Mouse (Mus musculus): ENCODE measurements around the gene Rnf111. TPM values are rescaled to one million over a fixed set of nuclear protein-coding genes. Genes with fewer than 3 reads are reported as not detected.

Rnf111 gene
- polyA plus RNA-seq, 1 experiment from 2014 or later: 13.1 TPM

- Histone ChIP-seq H3K4me3 (ENCODE audit: low read depth, low read length) (no peak overlapping the region), H3K9ac (ENCODE audit: low read depth, low read length) (no peak overlapping the region), H3K27ac (ENCODE audit: low read depth, low read length) (no peak overlapping the region), H3K27me3 (replicated peaks; ENCODE audit: control insufficient read depth, insufficient read depth, low read length) (no peaks in the 10 kb centered on the region), H3K9me3 (ENCODE audit: control insufficient read depth) (no peaks in the 10 kb centered on the region), H3K4me1 (replicated peaks; ENCODE audit: control insufficient read depth, insufficient read depth, low read length) (no peaks in the 10 kb centered on the region), H3K36me3 (ENCODE audit: control insufficient read depth, insufficient read depth) (no peaks in the 10 kb centered on the region), H3K4me2 (replicated peaks; ENCODE audit: low read depth) (no peak overlapping the region)
- ATAC-seq: no peak
- TF ChIP-seq CTCF (IDR thresholded peaks at IDR 0.05; ENCODE audit: low read depth): no peak
- 60% methylated on average over 3 of the region's 3 CpGs for WGBS
These were observed 17.1 kb upstream of the Rnf111 start for GRCm38 (mm10) chr9:70520651-70521050.

GRCm38 (mm10) chr9:70511681-70512080, 8.2 kb upstream of the Rnf111 start:
- WGBS: 74% methylated on average over 7 of the region's 7 CpGs
- H3K4me1 ChIP-seq (replicated peaks; ENCODE audit: control insufficient read depth, insufficient read depth, low read length): peaks cover 3% of the 10 kb centered on the region; the same call in 1 of the 2 replicates
- no peak overlapping the region for H3K4me2 ChIP-seq (replicated peaks; ENCODE audit: low read depth)
- H3K9ac ChIP-seq (ENCODE audit: low read depth, low read length): no peak overlapping the region
- H3K4me3 ChIP-seq (ENCODE audit: low read depth, low read length): no peak overlapping the region
- H3K27ac ChIP-seq (ENCODE audit: low read depth, low read length): no peak overlapping the region
- H3K27me3 ChIP-seq (replicated peaks; ENCODE audit: control insufficient read depth, insufficient read depth, low read length): no peaks in the 10 kb centered on the region
- no peak for TF ChIP-seq CTCF (IDR thresholded peaks at IDR 0.05; ENCODE audit: low read depth)
- H3K9me3 ChIP-seq (ENCODE audit: control insufficient read depth): no peaks in the 10 kb centered on the region
- H3K36me3 ChIP-seq (ENCODE audit: control insufficient read depth, insufficient read depth): no peaks in the 10 kb centered on the region
- no peak for ATAC-seq

- 48% methylated on average over 10 of the region's 10 CpGs for WGBS
- Histone ChIP-seq H3K4me1 (replicated peaks; ENCODE audit: control insufficient read depth, insufficient read depth, low read length) (peaks cover 3% of the 10 kb centered on the region; the same call in 1 of the 2 replicates), H3K36me3 (ENCODE audit: control insufficient read depth, insufficient read depth) (no peaks in the 10 kb centered on the region), H3K9ac (ENCODE audit: low read depth, low read length) (no peak overlapping the region), H3K9me3 (ENCODE audit: control insufficient read depth) (no peaks in the 10 kb centered on the region), H3K27me3 (replicated peaks; ENCODE audit: control insufficient read depth, insufficient read depth, low read length) (no peaks in the 10 kb centered on the region), H3K4me3 (ENCODE audit: low read depth, low read length) (no peak overlapping the region), H3K4me2 (replicated peaks; ENCODE audit: low read depth) (no peak overlapping the region), H3K27ac (ENCODE audit: low read depth, low read length) (no peak overlapping the region)
- ATAC-seq: no peak
- peak; percentile 69 for TF ChIP-seq CTCF (IDR thresholded peaks at IDR 0.05; ENCODE audit: low read depth)
These were observed 7.6 kb upstream of the Rnf111 start for GRCm38 (mm10) chr9:70510998-70511583.

- Histone ChIP-seq H3K4me3 (ENCODE audit: low read depth, low read length) (no peak overlapping the region), H3K36me3 (ENCODE audit: control insufficient read depth, insufficient read depth) (no peaks in the 10 kb centered on the region), H3K9ac (ENCODE audit: low read depth, low read length) (no peak overlapping the region), H3K27me3 (replicated peaks; ENCODE audit: control insufficient read depth, insufficient read depth, low read length) (no peaks in the 10 kb centered on the region), H3K4me1 (replicated peaks; ENCODE audit: control insufficient read depth, insufficient read depth, low read length) (peaks cover 3% of the 10 kb centered on the region; the same call in 1 of the 2 replicates), H3K27ac (ENCODE audit: low read depth, low read length) (peak overlapping the region; percentile 35), H3K4me2 (replicated peaks; ENCODE audit: low read depth) (no peak overlapping the region), H3K9me3 (ENCODE audit: control insufficient read depth) (no peaks in the 10 kb centered on the region)
- ATAC-seq: peak; percentile 58; the same call in 1 of the 2 replicates
- 43% methylated on average over 4 of the region's 4 CpGs for WGBS
- no peak for TF ChIP-seq CTCF (IDR thresholded peaks at IDR 0.05; ENCODE audit: low read depth)
These were observed 6.5 kb upstream of the Rnf111 start for GRCm38 (mm10) chr9:70509906-70510525.

- no peak overlapping the region for H3K9ac ChIP-seq (ENCODE audit: low read depth, low read length)
- no peak for ATAC-seq
- no peaks in the 10 kb centered on the region for H3K9me3 ChIP-seq (ENCODE audit: control insufficient read depth)
- no peak overlapping the region for H3K27ac ChIP-seq (ENCODE audit: low read depth, low read length)
- WGBS: 60% methylated on average over 8 of the region's 8 CpGs
- no peak for TF ChIP-seq CTCF (IDR thresholded peaks at IDR 0.05; ENCODE audit: low read depth)
- H3K36me3 ChIP-seq (ENCODE audit: control insufficient read depth, insufficient read depth): no peaks in the 10 kb centered on the region
- H3K4me3 ChIP-seq (ENCODE audit: low read depth, low read length): no peak overlapping the region
- H3K4me2 ChIP-seq (replicated peaks; ENCODE audit: low read depth): no peak overlapping the region
- peaks cover 7% of the 10 kb centered on the region; the same call in 1 of the 2 replicates for H3K4me1 ChIP-seq (replicated peaks; ENCODE audit: control insufficient read depth, insufficient read depth, low read length)
- no peaks in the 10 kb centered on the region for H3K27me3 ChIP-seq (replicated peaks; ENCODE audit: control insufficient read depth, insufficient read depth, low read length)
These were observed 3.3 kb upstream of the Rnf111 start for GRCm38 (mm10) chr9:70506787-70507186.

- H3K27ac ChIP-seq (ENCODE audit: low read depth, low read length): no peak overlapping the region
- H3K9ac ChIP-seq (ENCODE audit: low read depth, low read length): no peak overlapping the region
- no peaks in the 10 kb centered on the region for H3K27me3 ChIP-seq (replicated peaks; ENCODE audit: control insufficient read depth, insufficient read depth, low read length)
- no peaks in the 10 kb centered on the region for H3K9me3 ChIP-seq (ENCODE audit: control insufficient read depth)
- 64% methylated on average over 2 of the region's 2 CpGs for WGBS
- H3K4me2 ChIP-seq (replicated peaks; ENCODE audit: low read depth): no peak overlapping the region
- H3K36me3 ChIP-seq (ENCODE audit: control insufficient read depth, insufficient read depth): no peaks in the 10 kb centered on the region
- no peak overlapping the region for H3K4me3 ChIP-seq (ENCODE audit: low read depth, low read length)
- TF ChIP-seq CTCF (IDR thresholded peaks at IDR 0.05; ENCODE audit: low read depth): no peak
- no peak for ATAC-seq
- peaks cover 7% of the 10 kb centered on the region; the same call in 1 of the 2 replicates for H3K4me1 ChIP-seq (replicated peaks; ENCODE audit: control insufficient read depth, insufficient read depth, low read length)
These were observed 2.7 kb upstream of the Rnf111 start for GRCm38 (mm10) chr9:70506186-70506585.

All from intestine, postnatal 0 days (tissue).